Mouse (Mus musculus): ENCODE measurements around the gene Ntn3.

Ntn3 gene

DNA sequence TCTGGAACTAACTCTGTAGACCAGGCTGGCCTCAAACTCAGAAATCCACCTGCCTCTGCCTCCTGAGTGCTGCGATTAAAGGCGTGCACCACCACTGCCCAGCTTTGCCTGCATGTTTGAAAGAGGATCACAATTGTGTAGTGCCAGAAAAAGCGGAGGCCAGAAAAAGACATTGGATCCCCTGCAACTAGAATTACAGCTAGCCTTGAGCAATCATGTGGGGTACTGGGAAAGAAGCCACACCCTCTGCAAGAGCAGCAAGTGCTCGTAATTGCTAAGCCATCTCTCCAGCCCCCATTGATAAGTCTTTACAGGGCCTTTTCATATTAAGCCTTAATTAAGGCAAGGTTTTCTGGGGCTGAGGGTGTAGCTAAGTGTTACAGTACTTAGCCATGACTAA lies 17.9 kb downstream of the Ntn3 start:
- no peak for DNase-seq (ENCODE audit: extremely low read depth, low read depth, low spot score)

DNA sequence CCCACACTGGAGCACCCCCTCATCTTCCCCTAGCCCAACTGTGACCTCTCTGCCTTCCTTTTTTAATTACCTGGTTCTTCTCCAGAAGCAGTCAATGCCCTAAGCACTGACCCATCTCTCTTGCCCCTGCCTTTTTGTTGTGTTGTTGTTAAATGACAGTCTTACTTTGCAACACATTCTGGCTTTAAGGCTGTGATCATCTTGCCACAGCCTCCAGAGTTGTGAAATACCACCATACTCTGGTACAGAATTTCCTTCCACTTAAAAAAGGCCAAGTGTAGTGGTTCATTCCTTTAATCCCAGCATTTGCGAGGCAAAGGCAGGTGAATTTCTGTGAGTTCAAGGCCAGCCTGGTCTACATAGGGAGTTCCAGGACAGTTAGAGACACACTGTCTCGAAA lies 18.4 kb downstream of the Ntn3 start:
- no peak for DNase-seq (ENCODE audit: extremely low read depth, low read depth, low spot score)

DNA sequence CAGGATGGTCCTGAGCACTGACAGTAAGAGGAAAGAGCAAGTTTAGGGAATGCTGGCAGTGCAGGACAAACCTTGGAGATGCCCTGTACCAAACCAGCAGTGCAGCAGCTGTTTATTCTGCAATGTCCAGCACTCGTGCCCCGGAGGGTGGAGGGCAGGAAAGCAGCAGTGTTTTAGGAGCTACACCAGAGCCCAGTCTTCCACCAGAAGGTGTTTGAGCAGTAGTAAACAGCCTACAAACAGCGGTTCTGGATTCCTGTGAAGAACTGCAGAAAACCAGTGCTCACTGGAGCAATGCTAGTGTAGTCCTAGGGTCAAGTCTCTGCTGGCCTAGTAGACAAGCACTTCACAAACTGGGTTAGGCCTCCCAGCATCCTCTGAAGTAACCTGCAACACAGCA lies 35.1 kb downstream of the Ntn3 start:
- DNase-seq (ENCODE audit: extremely low read depth, low read depth, low spot score), result no peak

DNA sequence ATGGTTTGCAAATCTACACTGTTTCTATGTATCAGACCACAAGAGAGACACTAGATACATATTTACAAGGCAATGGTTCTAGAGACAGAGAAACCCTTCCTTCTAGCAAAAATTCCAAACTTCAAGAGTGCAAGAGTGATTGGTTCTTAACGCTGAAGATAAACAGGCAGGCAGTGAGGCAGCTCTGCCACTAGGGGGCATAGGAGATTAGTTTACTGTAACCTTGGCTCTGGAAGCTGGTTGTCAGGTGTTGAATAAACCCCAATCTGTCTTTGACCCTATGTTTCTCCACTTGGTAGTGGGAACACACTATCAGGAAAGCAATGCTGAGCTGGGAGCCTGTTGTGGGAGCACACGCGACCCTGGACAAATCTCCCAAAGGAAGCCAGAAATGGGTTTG lies 35.9 kb downstream of the Ntn3 start:
- DNase-seq (ENCODE audit: extremely low read depth, low read depth, low spot score), result no peak

DNA sequence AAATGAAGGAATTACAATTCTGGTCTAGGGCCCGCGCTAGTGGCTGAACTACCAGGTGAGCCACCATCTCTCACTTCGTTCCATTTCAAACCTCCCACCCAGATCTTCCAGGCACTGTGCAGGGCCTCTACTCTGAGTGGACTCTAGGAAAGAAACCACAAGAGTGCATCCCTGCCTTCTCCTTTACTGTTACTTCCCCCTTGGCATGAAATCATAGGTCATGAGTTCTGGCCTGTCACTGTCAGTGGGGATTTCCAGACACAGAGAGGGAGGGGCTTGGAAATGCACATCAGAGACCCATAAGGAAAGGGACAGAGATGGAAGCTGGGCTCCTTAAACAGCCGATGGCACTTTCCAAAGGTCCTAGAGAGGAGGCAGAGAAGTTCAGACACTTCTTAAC lies 37.6 kb downstream of the Ntn3 start:
- DNase-seq (ENCODE audit: extremely low read depth, low read depth, low spot score), result no peak

DNA sequence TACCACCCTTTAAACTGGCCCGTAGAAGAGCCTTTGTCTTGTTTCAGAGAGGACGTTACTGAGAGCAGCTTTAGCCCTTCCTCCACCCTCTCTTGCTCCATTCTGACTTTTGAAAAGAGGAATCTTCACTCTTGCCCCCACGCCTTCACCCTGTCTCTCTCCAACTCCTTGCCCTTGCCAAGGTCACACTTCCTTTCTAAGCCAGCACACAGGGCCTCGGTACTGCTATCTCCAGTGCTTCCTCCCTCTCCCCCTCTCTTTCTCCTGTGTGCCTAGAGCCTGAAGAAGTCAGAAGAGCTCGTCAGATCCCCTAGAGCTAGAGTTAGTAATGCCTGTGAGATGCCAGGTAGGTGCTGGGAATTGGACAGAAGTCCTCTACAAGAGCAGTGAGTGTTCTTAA lies 38.6 kb downstream of the Ntn3 start:
- DNase-seq (ENCODE audit: extremely low read depth, low read depth, low spot score), result no peak

DNA sequence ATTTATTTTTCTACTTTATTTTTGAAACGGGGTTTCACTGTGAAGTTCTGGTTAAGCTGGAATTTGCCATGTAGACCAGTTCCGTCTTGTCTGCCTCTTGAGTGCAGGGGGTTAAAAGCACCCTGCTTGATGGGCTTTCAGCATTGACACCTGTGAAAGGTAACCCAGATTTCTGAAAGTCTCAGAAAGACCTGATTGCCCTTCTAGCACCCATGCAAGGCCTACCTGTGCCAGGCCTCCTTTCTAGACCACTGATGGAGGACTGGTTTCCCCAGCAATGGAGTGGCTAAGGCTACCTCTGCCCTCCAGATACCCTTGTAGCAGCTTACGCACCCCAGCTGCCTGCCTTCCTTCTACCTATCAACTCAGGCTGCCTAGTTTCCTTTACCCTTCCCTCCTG lies 39.2 kb downstream of the Ntn3 start:
- no peak for DNase-seq (ENCODE audit: extremely low read depth, low read depth, low spot score)

DNA sequence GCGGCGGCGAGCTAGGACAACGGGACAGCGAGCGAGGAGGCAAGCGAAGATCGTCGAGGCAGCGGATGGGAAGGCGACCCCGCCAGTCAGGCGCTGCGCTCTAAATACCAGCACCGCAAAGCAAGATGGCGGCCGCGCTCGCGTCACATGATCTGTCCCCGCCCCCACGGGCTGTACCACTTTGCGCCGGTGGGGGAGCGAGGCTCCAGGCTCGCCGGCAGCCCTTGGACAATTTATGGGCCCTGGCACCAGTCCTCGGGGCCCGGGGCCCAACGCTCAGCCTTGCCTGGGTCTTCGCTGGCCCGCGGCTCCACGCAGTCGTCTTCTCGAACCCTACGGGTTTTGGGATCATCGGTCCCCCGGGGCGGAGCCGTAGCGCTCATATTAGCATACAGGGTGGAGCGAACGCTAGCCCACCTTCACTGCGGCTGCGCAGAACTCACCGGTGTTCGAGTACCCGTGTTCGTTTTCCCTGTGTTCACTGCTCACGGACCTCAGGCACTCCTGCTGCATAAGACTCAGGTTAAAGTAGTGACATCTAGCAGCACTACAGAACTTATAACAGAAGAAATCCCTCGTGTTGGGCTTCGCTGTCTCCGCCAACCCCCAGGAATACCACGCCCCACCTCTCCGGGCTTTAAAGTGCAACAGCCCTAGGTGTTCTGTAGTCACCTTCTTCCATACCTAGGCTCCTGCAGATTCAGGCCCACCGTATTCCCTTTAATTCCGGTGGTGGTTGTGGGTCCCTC lies 39.8 kb downstream of the Ntn3 start, which contains the start of gene Atp6v0c:
Gene Atp6v0c, minus strand, starts transcription at position 386 of the 749 bp plus-strand sequence.
- DNase-seq (ENCODE audit: extremely low read depth, low read depth, low spot score), result no peak

DNA sequence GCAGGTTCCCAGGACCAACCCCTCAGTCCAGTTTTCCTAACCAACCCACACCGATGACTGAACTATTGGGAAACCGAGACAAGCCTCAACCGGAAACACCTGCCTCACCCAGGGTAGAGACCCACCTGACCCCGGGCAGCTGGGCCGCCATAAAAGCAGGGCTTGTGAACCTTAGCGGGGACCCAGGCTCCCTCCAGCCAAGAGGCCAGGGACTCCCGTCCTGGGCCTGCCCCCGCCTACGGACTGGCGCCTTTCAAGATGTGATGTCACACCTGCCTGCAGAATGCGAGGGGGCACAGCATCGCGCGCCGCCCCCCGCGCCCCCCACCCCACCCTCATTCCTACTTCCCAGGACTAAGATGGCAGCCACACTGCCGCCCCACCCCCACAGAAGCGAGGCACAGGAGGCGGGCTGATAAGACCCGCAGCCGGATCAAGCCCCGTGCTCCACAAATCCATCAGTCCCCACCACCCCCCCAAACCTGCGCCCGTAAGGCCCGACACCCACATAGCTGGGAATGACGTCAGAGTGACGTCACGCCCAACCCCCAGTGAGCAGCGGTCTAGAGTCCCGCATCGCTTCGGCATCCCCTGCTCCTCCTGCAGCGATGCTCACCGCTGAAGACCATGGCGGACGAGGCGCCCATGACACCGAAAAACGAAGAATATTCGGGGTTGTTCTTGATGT lies 40.6 kb downstream of the Ntn3 start:
- peak; percentile 34 for DNase-seq (ENCODE audit: extremely low read depth, low read depth, low spot score)

DNA sequence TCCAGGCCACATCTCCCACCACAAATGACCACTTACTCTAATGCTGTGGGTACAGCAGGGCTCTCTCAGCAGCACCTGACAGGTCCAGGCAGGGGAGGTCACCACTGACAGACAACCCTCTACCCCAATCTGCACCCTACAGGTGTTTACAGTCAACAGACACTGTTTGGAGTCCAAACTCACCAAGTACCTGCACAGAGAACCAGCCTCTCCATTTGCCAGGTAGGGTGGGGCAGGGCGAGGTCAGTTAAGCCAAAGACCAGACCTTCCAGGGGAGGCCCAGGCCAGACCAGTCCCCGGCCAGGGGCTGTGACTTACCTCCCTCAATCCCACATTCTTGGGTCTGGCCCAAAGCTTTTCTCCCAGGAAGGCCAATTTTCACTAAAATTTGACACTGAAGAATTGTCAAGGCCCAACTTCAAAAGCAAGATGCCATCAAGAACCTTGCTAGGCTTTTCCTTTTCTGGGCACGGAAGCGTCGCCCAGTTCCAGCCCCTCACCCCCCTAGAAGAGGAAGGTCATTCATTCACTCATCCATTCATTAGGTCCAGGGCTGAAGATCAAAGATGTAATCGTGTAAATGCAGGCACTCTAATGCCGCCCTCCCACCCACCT lies 41.3 kb downstream of the Ntn3 start:
- no peak for DNase-seq (ENCODE audit: extremely low read depth, low read depth, low spot score)

DNA sequence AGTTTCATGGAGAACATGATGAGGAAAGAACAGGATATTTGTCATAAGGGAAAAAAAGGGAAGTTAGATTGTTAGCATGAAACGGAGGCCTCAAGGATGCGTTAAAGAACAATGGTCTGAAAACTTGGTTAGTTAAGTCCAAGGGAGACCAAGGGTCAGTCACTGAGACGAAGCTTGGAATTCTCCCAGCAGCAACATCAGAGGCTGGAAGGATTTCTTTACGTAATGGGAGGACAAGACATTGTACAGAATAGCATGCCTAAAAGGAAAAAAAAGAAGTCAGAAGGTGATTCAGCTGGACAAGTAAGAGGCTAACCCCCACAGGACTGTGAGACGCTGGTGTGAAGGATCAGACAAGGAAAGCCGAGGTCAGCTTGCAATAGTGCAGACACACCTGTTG lies 42.2 kb downstream of the Ntn3 start:
- DNase-seq (ENCODE audit: extremely low read depth, low read depth, low spot score), result no peak

DNA sequence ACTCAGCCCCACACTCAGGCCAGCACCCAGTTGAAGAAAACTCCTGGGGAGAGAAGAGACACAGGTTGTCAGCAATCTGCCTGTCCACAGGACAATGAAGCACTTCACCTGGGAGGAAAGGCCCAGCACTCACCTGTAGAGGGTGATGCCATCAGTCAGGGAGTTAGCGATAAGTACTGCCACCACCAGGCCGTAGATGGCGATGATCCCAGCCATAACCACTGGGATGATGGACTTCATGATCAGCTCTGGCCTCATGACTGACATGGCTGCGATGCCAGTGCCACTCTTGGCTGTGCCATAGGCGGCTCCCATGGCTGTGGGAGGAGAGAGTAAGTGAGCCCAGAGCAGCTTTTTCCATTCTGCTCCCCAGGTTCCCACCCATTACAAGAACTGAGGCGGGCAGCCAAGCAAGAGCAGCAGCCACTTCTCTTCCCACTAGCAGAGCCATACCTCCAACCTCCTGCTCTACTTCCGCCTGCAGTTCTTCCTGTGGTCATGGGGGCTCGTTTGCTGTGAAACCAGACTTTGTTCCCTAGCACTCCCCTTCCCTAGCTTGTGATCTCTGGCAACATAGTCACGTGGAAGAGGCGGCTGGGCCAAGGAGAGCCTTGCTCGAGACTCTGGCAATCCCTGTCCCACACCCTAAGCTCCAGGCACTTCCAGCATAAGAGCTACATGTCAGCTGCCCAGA lies 44.6 kb downstream of the Ntn3 start:
- no peak for DNase-seq (ENCODE audit: extremely low read depth, low read depth, low spot score)

DNA sequence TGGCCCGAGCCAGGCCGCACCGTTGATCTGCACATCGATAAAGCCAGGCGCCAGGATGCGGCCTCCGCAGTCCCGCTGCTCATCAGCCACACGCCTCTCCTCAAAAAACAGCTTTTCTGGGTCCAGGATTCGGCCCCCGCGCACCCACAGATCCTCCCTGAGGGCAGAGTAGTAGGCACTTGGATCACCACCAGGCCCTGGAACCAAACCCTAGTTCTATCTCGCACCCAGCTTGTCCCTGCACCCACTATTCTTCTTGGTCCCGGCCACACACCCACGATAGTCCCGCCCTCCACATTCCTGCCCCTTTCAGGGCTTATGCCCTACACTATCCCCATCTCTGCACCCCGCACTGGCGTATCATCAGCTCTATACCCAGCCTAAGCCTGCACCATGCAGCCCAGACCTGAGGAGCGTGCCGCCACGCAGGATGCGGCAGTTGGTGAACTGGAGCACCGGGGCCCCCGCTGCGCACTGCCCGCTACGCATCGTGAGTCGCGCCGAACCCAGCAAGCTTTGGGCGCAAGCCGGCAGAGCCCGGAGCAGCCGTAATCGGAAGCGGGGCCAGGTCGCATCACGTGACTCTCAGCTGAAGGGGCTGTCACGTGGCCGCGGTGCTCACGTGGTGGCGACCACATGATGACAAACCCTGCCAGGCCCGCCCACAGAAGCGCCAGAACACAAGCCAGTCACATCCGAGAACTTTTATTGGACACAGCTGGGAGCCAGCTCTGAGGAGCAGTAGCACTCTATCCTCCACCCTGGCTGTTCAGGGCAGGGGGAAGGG lies 46.0 kb downstream of the Ntn3 start, which contains the start of gene Amdhd2:
Gene Amdhd2, minus strand, starts transcription at position 591 of the 787 bp plus-strand sequence.
- peak; percentile 43 for DNase-seq (ENCODE audit: extremely low read depth, low read depth, low spot score)

DNA sequence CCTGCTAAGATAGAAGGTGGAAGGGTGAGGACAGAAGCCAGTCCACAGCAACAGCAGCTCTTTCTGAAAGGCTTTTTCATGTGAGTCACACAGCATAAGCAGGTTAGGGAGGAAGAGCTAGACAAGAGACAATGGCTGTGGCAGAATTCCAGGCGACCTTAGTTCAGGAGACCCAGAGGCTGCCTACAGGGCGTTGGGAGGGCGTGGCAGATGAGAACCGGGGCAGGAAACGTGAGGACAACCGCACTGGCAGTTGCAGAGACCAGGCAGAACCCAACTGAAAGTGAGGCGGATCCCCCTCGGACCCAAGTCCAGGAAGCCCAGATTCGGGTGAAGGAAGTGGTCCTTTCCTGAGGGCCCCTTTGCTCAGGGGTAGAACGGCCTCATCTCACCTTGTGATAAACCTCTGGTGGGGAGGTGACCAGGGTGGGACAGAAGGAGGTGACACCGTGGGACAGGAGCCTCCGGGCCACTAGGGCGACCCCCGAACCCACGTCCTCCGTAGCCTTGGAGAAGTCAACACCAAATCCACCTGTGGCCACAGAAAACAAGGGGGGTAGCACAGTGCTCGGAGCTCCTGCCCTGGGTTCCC lies 46.7 kb downstream of the Ntn3 start:
- DNase-seq (ENCODE audit: extremely low read depth, low read depth, low spot score), result peak; percentile 55

DNA sequence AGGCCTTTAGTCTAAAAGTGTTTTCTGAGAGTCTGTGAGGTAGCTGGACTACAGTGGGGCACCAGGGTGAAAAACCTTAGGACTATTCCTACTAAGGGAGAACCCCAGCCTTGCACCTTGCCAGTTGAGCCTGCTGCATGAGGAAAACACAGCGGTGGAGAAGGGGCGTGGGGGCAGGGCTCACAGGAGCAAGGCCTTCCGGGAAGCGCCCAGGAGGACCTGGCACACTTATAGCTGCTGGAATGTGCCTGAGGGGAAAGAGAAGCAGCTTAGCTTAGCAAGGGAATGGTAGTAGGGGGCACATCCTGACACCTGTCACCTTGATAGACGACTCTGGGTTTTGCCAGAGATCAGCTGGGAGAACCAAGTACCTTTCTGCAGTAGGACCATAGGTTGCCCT lies 47.9 kb downstream of the Ntn3 start:
- no peak for DNase-seq (ENCODE audit: extremely low read depth, low read depth, low spot score)

DNA sequence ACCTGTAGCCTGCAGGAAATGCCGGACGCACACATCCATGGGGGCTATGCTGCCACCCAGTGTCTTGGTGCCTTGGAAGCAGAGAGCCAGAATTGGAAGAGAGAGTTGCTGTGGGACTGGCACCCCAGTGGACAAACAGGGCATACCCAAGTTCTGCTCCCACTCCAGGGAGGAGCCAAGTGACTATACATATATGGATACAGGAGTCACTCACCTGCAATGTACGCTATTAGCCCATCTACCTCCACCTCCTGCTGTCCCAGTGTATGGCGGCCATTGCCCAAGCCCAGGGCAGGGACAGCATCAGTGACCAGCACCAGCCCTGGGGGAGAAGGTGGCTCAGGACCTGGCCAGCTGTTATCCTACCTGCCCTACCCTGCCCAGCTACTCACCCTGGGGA lies 51.8 kb downstream of the Ntn3 start:
- DNase-seq (ENCODE audit: extremely low read depth, low read depth, low spot score), result no peak

DNA sequence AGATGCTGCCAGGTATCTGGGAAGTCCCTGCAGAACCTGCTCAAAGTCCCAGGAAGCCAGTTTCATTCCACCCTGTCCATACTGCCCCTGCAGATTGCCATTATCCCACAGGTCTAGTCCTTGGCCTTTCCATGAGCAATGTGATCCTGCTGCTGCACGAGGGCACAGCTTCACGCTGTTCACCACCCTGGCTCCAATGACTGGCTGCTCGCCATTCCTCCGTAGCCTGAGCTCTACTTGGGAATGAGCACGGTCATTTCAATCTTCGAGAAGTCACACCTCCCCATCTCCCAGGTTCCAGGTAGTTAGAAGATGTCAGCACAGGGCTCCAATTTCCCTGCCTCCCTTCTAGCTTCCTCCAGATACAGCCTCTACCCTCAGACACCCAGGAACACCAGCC lies 52.2 kb downstream of the Ntn3 start:
- DNase-seq (ENCODE audit: extremely low read depth, low read depth, low spot score), result no peak

DNA sequence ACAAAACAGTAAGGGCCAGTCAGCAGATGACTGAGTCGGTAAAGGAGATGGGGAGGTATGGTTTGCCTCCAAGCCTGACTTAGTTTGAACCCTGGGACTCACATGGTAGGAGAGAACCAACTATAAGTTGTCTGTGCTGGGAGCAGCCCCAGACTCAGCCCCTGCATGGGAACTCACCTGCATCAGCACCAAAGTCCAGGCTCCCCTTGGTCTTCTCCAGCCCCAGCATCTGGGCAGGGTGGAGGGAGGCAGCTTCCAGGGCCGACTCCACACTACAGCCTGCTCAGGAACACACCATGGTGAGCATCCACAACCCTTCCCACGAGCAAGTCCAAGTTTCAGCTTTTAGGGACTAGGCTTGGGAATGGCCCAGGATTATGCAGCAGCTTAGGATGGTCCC lies 52.9 kb downstream of the Ntn3 start:
- DNase-seq (ENCODE audit: extremely low read depth, low read depth, low spot score), result no peak

DNA sequence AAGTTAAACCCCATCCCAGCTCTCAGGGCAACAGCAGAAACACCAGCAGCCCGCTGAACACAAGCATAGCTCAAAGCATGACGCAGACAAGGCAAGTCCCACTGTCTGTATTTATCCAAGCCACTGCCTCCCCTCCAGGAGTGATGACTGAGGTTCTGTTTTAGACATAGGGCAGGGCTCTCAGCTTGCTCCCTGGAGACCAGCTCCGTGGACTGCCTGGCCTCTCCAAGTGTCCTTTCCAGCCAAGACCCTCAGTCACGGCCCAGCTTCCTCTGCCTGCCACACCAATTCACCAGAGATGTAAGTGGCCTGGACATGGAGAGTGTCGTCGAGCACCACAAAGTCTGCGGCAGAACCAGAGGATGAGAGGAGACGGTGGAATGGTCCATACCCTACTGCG lies 53.6 kb downstream of the Ntn3 start:
- DNase-seq (ENCODE audit: extremely low read depth, low read depth, low spot score), result no peak

DNA sequence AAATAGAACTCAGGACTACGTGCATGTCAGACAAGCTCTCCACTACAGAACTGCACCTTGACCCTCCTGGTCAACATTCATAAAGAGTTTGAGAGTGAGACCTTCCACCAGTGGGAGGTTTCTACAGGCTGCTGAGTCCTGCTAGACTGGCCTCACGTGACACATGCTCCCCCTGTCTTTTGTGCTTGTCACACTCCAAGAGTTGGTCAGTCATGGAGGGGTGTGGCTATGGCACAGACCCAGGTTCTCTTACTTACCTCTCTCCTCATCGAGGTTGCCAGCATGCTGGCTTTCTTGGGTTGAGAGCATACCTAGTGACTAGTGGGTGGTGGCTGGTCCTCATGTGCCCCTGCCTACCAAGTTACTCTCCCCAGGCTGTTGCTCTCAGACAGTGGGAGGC lies 54.9 kb downstream of the Ntn3 start:
- DNase-seq (ENCODE audit: extremely low read depth, low read depth, low spot score), result no peak
